Mouse (Mus musculus): ENCODE measurements around the gene Osbpl10.

GRCm38 (mm10) chr9:115030581-115030980 is 52.2 kb downstream of the Osbpl10 start:
- TF ChIP-seq POLR2A (IDR thresholded peaks at IDR 0.05; ENCODE audit: insufficient read length, low read depth) = no peak
- no peak for TF ChIP-seq MAX (IDR thresholded peaks at IDR 0.05; ENCODE audit: low read depth)
- TF ChIP-seq E2F4 (IDR thresholded peaks at IDR 0.05; ENCODE audit: insufficient read depth) = no peak
- no peak for TF ChIP-seq TCF12 (IDR thresholded peaks at IDR 0.05; ENCODE audit: insufficient read depth, poor library complexity, severe bottlenecking)
- no peak for TF ChIP-seq CEBPB (IDR thresholded peaks at IDR 0.05; ENCODE audit: insufficient read depth, poor library complexity, severe bottlenecking)
- no peak for TF ChIP-seq MYOD1 (IDR thresholded peaks at IDR 0.05; ENCODE audit: control insufficient read depth in 1 of 3, insufficient read length in 2 of 3, low read depth in 2 of 3)
- no peak for TF ChIP-seq USF1 (IDR thresholded peaks at IDR 0.05; ENCODE audit: low read depth)

Data from myocyte (in vitro differentiated cells).